Mouse (Mus musculus) brain, embryonic 18.5 days (tissue): ENCODE results near the gene Trim2.
A peak's percentile ranks its signal among the peaks of the same experiment; 100 is the strongest.

ENCODE experiments used
- DNase-seq: peaks from one replicate; pipeline ENCODE4 v3.0.0-alpha.2; 2012; ENCODE audit warnings: low read depth, low spot score

Trim2 gene

DNA sequence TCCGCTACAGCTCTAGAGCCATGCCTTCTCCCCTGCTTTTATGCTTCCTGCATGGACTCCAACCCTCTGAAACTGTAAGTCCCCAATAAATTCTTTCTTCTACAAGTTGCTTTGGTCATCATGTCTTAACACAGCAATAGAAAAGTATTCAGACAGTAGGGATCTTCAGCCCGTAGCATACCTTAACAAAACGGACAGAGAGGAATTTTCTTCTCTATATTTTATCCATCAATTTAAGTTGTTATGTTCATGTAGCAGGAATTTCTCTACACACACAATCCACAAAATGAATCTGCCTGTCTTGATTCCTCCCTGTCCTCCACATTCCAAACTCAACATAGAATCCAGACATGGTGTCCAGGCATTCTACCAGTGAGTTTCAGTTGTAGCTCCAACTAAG, at the start of gene Trim2:
Gene Trim2 (minus strand): TSS at position 101 of the 400 bp plus-strand sequence.
- no peak for DNase-seq

DNA sequence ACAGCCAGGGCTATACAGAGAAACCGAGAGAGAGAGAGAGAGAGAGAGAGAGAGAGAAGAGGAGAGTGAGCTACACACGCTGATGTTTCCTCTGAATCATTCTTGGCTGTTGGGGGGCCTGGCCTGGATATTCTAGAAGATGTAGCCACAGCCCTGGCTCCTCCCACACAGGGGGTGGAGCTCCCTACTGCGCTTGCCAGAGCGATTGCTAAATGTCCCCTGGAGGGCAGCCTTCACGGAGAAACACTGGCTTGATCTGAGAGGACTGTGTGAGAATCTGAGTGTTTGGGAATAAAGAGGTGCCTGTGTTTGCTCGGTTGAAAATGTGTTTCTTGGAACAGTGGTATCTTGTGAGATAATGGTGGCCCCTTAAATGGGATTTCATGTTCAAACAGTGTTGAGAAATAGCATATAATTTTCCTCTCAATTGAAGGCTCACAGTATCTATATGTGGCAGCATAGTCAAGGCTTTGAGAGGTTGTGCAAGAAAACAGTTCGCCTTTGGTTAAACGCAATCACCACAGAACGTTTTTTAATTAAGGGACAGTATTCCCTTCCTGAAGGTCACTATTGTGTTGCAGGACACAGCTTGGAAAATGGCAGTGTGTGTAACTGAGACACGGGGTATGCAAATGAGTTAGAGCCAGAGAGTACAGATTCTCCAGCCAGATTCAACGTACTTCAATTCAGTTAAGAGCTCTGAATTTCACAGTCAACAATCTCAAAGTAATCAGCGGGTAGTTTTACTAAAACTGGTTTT, 49.4 kb upstream of the Trim2 start:
- DNase-seq = no peak

DNA sequence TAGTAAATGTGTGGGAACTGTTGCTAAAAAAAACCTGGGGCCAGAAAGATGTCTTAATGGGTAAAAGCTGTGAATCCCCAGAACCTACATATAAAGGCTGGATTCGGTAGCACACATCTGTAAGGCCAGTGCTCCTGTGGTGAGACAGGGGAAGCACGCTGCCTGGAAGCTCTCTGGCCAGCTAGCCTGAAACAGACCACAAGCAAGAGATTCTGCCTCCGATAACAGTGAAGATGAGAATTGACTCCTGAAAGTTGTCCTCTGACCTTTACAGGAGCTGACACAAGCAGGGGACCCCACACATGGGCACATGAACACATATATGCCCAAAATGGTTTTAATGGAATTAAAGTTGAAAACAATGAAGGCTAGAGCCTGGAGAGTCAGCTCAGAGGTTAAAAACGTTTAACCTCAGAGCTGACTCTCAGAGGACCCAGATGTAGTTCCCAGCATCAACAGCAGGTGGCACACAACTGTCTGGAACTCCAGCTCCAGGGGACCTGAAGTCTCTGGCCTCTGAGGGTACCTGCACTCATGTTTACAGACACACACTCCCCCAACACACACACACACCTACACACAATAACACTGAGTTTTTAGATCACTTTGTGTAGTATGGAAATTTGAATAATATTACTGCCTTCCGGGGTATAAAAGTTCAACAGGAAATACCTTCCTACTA, 45.8 kb upstream of the Trim2 start:
- no peak for DNase-seq

DNA sequence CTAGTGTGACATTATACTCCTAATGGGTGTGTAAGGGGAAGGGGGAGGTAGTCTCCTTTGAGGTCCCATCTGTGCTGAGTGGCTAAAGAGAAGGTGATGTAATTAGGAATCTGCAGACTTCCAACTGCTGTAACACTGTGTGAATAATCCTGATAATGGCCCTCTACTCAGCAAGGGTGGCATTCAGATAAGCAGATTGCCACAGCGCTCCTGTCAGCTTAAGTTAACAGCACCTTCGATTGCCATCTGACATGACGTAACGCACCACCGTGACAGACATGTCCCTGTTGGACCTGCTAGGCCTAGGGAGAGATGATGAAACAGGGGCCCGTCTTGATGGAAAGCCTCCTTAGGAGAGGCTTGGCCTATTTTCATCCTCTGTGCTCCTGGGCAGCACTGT, 43.6 kb upstream of the Trim2 start:
- DNase-seq = no peak

DNA sequence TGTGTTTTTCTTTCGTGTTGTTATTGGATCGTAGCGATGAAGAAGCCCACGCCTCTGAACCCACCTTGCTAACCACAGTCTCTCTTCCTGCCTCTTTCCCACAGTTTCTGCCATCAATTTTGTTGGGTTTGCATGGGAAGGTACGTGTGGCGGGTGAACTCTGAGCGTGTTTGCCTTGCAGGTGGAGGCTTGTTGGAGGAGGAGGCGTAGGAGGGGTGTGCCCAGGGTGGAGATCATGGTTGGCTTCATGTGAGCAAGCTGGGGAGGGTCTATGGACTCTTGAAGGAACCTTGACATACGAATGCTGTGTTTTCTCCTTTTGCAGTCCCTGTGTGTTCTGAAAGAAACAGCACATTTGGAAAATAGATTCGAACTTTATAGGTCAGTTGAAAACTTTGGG, 43.1 kb upstream of the Trim2 start:
- no peak for DNase-seq

DNA sequence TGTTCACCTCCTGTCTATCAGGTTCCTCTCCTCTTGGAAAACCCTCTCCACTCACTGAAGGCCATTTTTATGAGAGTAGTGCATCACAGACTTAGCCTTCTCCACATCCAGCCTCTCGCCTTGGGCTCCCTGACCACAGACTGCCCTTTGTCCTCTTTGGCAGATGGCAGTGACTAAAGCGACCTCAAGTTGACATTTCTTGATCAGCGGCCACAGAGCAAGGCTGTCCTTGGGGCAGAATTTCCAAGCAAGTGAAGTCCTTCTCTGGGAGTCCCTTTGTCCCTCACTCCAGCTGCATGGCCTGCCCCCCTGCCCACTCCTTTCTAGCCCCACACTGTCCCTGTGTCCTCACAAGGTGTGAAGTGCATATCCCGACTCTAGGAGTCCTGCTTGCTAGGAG, 40.7 kb upstream of the Trim2 start:
- no peak for DNase-seq

DNA sequence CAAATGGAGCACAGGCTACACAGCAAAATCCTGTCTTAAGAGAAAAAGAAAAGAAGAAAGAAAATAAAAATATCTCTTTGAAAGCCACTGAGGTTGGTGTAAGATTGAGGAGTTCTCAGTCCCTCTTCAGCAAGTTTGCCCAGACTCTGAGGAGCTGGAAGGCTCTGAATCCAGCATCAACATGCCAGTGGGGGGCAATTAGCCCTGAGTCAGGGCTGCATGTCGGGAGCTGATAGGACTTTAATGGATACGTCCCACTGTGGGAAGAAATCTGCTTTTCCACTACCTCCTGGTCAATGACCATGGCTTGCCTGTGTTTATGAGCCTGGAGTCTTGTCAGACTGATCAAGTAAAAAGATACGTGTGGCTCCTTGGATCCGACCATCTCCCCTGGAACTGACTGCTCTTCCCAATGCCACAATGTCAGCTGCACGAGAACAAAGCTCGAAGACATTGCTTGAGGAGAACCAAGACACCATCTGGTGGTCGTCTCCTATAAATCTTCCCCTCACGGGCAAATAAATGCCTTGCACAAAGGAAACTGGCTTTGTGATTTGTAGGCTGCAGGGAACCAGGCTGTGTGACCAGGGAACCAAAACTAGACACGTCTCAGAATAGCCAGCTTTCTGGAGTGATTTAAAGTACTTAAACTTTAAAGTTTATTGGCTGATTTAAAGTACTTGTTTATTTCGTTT, 39.9 kb upstream of the Trim2 start:
- DNase-seq = no peak

DNA sequence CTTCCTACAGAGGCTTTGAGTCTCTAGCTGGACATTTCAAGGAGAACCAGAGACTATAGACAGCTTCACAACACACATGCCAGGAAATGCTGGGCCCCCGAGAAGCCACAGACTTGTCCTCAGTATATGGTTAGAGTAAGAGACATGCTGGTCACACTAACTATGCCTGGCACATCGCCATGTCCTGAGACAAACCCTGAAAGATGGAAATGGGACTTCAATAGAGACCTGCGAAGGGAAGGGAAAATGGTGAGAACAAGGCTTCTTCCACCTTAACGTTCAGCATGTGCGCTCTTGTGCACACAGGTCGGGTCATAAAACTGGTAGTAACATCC, 38.9 kb upstream of the Trim2 start:
- no peak for DNase-seq

DNA sequence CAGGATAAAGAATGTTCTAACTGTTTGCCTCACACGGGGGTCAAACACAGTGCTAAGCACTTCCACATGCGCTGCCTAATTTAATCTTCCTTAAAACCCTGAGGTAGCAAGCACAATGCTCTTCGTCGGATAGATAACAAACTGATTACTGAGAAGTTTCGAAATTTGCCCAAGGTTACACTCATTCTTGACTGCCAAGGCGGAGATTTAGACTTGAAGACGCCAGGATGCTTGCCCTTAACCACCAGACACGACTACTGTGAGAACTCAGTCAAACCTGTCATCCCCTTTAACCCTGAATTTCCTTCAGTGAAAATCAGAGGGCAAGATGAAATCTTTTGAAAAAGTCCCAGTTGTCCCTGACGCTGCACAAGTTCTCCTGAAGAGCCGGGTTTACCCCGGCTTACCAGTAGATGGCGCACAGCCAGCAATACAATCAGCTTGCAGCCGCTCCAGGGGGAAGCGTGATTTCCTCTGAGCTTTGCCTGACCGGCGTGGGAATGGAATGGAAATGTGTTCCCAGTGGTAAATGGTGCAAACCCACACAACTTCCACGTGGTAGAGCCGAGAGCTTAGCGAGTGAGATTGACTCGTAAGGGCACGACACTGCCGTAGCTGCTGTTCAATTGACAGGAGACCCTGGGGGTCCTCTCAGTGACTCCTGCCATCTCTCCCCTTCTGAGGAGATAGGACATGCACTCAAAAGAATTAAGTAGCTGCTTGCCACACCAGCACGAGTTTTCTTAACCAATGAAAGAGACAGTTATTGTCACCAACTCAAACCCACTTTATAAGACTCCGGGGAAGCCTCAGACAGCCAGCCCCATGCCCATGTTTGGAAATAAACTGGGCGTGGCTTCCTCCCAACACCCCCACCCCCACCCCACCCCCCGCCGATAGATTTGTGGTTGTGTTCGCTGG, 38.3 kb upstream of the Trim2 start:
- DNase-seq = peak; percentile 69

DNA sequence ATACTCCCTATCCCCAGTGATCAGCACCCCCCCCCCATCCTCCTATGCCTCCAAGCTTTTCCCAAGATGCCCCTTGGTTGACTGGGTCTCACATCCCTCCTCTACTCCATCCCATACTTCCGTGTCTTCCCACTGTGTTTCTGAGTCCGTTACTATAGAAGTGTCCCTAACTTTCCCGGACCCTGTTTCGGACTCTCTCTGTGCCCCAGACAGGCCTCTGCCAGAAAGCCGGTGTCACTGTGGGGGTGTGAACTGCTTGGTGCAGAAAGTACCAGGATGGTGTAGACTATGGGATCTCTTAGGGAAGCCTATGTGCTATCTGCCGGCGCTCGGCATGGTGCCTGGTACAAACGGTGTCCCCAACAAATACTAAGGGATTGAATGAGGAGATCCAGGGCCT, 36.4 kb upstream of the Trim2 start:
- DNase-seq = no peak

DNA sequence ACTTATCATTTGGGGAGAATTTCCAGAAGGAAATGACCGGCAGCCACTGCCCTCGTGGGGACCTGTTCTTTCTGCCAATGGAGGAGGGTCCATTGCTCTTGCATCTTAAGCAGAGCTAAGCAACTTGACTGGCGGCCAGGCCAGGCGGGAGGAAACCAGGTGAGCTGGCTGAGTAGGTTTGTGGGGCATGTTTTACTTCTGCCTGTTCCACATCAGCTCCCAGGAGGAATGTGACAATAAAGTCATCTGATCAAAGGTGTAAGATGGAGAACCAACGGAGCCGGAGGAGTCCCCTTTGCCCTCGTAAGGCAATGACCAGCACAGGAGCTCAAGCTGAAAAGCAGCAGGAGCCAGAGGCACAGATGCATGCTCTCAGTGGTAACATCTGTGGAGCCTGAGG, 35.1 kb upstream of the Trim2 start:
- DNase-seq = no peak

DNA sequence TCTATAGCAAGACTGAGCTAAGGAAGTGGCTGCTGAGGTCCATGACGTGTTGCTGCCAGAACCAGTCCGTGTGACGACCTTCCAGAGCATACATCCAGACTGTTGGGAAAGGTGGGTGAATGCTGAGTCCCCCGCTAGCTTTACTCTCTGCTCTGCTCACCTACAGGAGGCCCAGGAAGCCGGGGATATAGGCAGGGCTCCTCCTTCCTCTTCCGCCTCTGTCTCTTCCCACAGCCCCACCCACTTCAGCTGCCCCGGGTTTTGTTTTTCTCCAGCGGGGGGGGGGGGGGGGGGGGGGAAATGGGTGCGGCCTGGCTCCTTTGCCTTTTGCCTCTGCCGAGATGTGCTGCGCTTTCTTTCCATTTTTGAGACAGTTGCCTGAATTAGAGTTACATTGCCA, 30.9 kb upstream of the Trim2 start:
- no peak for DNase-seq

DNA sequence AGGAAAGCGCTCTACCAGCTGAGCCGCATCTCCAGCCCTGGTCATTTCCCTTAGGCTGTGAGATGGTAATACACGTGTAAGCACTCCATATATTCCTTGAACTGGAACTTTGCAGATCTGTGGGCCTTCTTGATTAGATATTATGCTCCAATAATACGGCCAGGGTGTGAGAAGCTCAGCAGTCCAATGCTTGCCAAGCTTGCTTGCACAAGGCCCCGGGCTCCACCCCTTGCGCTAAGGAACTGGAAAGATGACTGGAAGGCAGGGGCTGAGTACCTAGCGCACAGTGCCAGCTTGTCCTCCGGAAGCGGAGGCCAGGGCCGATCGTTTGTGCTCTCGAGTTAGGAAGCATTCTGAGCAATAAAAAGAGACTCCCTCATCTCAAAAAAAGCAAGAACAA, 29.7 kb upstream of the Trim2 start:
- no peak for DNase-seq

DNA sequence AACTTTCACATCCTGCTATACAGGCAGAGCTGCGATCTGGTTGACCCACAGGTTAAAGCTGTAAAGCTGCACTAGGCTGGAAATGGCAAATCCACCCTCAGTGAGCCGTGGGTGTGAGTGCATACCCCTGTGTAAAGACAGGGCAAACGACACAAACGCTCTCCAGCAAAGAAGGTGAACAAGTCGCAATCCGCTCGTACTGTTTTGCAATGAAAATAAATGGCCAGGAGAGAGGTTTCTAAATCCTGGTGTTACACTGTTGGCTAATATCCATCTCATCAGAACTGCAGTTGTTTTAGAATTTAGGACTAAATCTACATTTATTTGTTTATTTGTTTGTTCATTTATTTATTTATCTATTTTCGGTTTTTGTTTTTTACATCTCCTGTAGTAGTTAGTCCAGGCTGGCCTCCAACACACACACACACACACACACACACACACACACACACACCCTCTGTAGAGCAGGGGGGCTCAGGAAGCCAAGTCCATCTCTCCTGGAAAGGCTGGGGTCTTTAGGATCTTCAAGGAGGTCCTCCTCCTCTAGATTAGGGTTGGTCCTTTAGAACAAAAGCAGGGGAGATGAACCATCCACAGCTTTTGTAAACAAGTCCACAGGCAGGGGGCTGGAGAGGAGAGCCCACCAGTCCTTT, 28.9 kb upstream of the Trim2 start:
- DNase-seq = no peak

DNA sequence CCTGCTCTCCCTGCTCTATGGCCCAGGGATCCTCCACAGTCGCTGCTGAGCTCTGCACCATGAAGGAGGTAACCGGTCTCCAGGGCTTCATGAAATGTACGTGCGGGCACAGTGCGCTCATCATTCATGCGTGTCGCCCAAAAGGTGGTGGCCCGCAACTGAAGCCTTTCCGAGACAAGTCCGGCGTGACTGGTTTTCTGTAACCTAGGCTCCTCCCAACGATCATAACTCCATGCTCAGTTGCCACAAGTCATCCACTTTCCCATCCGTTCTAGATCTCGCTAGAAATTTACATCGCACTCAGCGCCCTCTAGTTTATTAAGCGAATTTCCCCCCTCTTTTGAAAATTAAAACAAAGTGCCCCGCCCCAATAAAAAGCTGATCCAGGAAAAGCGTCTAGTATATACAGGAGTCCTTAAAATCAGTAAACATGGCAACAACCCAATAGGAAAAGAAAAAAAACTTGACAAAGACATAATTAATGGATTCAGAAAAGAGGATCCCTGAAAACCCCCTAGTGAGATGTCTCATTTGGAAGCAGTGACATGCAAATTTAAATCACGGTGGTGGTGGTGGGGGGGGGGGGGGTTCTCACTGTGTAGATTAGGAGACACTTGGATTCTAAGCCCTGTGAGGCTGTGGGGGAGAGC, 28.2 kb upstream of the Trim2 start:
- DNase-seq = no peak

DNA sequence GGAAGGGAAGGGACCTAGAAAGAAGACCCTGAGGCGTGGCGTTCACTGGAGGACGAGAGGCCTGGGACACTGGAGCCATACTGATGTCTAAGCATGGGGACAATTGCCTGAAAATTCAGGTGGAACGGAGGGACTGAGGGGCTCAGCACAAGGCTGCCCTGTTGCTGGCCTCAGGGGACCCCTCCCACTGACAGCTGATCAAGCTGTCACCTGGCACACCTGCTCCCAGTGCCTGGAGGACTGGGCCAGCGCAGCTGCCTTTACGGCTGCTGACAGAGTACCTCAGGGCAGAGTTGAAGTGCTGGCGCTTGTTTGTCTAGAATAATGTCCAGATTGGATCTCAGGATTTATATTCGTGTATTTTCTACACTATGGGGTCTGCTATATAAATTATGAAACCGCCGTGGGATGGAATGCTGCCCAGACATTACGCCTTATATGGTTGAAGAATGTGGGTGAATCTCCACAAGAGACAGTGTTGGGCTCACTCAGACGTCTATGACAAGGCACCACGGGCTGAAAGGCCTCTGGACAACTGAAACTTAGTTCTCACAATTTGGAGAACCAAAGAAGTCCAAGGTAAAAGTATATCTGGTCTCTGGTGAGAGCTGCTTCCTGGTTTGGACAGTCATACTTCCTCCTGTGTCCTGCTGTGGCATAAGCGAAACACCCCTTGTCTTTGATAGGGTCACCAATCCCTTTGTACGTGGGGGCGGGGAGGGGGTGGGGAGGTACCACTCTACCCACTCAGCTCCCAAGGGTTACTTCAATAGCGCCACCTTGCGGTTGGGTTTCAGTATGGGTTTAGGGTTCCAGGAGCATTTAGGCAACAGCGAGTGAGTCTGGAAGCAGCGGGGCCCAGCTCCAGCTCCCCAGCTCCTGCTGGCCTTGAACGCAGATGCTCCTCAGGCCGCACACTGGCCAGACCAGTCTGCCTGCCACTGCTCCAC, 27.0 kb upstream of the Trim2 start:
- DNase-seq = no peak

DNA sequence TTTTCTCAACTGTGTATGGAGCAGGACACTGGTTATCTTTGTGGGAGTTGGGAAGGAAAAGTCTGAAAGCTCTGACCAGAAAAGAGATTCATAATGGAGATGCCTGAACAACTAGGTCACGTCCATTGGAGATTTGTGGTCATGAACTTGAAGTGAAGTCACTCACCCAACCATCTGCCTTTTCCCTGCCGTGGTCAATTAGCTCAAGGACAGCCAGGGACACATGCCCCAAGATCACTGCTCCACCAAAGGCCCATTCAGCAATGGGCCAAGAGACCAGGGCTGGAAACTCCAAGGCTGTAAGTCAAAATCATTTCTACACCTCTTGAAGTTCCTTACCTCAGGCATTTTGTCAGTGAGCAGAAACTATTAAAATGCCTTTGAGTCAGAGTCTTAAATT, 23.5 kb upstream of the Trim2 start:
- no peak for DNase-seq

DNA sequence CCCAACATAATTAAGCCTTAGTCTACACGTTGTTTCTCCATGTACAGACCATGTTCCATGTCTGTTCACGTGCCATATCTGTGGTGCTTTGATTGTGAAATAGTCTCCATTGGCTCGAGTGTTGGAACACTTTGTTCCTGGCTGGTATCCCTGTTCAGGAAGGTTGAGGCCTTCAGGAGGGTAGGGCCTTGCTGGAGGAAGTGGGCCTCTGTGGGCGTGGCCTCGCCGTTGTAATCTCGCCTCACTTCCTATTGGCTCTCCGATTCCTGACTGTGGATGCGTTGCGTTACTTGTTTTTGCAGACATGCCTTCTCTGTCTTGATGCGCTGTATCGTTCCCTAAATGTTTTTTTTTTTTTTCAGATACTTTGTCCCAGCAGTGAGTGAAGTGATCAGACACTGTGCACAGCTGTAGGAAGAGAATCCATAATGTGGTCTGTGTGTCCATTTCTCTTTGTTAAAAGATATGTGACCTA, 18.3 kb upstream of the Trim2 start:
- DNase-seq = no peak

DNA sequence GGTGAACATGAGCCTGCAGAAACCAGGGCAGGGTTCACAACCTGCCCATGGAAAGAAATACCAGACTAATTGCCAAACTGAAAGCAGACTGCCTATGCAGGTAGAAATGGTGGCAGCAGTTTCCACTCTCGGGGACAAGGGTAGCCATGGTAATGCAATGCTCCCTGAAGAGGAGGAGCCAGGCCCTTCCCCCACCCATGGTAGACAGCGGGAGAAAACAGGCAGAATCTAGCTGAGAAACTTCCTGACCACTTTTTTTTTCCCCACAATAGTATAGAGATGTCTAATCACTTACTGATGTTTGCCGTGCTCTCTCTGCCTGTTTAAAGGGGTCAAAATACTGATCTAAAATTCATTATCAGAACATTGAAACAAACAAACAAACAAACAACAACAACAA, 17.8 kb upstream of the Trim2 start:
- DNase-seq = no peak

DNA sequence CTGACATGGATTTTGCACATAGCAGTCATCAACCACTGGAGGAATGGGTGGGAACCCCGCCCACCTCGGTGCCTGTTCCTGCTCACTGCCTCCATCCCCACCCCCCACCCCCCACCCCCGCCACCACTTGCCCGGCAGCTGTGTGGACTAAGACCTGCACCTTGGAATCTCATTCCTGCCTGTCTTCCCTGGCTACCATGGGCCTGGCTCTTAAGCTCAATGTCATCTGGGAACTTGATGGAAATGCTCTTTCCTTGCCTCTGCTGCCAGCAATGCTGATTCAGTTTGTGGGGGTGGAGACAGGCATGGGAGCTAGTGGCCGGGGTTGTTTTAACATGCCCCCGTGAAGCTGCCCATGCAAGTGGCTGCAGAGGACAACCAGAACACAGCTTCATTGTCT, 17.3 kb upstream of the Trim2 start:
- DNase-seq = no peak
